Mouse (Mus musculus) liver, postnatal 0 days (tissue): ENCODE measurements around the gene Zc3h18.

Source experiments
- CTCF ChIP-seq: sonication (generic); IDR thresholded peaks from 2 replicates; pipeline ENCODE4 v1.5.1; 2016; ENCODE audit warnings: antibody characterized with exemption, low read depth
- EP300 ChIP-seq: IDR thresholded peaks from 2 replicates; pipeline ENCODE4 v1.6.1; 2016; ENCODE audit warnings: antibody characterized with exemption, low read depth, mild to moderate bottlenecking

DNA sequence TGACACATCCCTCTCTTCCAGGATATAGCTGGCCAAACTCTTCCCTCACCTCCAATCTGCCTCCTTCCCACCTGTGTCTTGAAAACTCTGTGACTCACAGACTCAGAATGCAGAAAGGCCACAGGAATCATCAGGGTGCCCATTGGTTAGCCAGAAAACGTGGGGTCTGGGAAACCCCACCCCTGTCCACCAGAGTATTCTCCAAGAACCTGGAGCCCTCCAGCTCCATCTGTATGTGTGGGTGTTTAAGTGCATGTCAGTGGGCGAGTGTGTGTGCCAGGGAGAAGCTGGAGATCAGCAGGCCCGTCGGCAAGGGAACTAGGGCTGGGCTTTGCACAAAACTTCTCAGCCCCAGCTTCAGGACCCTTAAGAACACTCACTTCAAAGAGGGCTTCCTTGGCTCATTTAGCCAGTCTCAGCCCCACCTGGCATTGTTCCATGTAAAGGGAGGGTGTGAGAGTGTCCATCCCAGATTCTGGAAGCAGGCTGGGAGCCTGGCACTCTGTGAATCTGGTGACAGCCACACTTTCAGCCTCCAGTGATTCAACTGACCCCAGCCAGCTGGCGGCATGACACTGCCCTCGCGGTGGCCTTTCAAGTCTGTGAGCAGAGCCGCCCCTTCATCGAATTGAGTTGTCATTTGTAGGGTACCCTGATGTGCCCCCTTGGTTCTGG lies 43.6 kb downstream of the Zc3h18 start:
- TF ChIP-seq CTCF (no peak), EP300 (no peak)
